Mouse (Mus musculus) thymus, postnatal 14 days (tissue): ENCODE results near the gene Galnt16.

Source experiments
- DNase-seq: peaks from one replicate; pipeline ENCODE4 v3.0.0; 2021

Galnt16 gene

DNA sequence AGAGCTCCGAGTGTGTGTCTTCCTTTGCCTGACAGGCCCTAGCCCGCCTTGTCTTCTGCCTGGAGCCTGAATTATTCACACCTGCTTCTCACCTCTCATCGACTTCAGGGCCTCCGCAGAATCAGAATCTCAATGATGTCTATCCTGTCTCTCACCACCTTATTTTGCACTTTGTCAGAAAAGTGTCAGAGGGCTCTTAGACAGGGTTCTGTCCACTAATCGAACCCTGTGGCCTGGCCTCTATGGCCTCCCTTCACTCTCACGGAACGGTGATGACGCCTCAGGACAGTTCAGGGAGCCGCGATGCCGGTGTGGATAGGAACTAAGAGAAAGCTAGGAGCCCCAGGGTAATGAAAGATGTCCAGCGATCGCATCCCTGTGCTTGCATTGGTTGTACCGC is at the start of gene Galnt16:
TSS of gene Galnt16 (plus strand) at position 301 of the 400 bp plus-strand sequence.
- no peak for DNase-seq

DNA sequence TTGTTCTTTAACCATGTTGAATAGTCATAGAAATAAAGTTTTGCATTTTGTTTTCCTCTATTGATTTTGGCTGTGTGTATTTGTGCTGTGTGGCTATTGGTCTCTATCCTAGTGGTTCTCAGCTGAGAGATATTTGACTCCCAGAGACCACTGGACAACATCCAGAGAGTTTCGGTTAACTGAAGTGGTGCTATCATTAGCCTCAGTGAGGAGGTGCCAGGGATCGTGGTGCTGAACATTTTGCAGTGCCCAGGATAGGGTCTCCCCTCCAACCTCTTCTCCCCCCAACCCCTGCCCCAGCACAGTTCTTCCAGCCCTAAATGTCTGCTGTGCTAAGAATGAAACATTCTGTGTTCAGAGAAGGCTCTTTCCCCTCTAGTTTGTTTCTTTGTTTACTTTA is 47.9 kb upstream of the Galnt16 start:
- no peak for DNase-seq

DNA sequence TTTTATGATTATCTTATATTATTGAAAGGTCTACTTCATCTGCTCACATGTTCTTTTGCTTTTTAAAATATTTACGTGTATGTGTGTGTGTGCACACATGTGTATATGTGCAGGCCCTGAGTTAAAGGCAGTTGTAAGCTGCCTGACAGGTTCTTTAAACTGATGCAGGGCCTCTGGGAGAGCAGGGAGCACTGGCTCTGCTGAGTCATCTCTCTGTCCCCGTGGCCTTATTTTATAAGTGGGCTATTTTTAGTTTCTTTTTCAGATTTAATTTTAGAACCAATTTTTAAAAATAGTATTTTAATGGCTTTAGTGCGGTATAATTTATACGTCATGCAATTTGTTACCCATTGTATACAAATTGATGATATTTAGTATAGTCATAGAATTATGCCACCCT is 46.2 kb upstream of the Galnt16 start:
- DNase-seq, result no peak

DNA sequence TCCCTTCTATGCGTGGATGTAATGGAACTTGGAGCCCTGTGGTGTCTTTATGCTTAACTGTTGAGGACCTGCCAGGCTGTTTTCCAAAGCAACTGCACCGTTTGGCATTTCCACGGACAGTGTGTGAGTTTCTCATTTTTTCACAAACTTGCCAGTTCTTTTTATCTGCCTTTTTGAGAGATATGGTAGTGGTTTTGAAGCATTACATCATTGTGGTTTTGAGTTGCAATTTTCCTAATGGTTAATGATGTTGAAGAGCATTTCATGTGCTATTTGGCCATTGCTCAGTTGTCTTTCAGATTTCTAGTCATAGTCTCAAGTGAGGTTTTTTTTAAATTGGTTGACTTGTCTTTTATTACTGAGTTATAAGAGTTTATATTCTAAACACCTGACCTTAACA is 44.3 kb upstream of the Galnt16 start:
- DNase-seq, result no peak

DNA sequence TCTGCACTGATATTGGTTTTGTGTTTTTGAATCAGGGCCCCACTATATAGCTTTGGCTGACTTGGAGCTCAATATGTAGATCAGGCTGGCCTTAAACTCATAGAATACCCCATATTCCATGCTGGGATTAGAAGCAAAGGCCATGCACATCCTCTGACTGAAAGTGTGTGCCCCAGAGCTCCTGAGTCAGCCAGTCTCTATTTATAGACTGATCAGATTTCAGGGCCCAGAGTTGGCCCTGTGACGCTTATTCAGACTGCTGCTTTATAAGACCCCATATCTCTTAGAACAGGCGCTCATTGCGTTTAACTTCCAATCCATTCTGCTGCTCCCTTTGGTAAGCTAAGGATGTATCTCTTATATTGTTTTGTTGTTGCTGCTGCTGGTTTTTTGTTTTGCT is 38.1 kb upstream of the Galnt16 start:
- no peak for DNase-seq

DNA sequence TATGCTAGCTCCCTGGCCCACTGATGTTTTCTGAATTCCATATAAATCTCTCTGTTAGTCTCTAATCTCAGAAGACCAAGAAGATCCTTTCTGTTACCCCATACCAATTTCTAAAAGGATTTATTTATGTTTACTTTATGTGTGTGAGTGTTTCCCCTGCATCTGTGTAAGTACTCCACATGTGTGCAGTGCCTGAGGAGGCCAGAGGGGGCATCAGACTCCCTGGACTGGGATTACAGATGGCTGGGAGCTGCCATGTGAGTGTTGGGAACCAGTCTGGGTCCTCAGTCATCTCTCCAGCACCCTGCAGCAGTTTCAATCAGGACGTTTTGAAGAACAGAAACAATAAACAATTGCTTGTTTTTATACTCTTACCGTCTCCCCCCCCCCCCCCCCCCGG is 34.7 kb upstream of the Galnt16 start:
- no peak for DNase-seq

DNA sequence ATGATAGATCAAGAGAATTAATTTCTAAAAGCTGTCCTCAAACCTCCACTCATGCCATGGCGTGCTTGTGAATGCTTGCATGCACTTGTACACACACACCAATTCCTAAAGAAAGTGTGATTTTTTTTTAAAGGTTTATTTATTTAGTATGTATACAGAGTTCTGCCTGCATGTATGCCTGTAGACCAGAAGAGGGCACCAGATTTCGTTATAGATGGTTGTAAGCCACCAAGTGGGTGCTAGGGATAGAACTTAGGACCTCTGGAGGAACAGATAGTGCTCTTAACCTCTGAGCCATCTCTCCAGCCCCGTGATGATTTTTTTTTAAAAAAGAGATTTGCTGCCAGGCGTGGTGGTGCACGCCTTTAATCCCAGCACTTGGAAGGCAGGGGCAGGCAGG is 24.8 kb upstream of the Galnt16 start:
- no peak for DNase-seq

DNA sequence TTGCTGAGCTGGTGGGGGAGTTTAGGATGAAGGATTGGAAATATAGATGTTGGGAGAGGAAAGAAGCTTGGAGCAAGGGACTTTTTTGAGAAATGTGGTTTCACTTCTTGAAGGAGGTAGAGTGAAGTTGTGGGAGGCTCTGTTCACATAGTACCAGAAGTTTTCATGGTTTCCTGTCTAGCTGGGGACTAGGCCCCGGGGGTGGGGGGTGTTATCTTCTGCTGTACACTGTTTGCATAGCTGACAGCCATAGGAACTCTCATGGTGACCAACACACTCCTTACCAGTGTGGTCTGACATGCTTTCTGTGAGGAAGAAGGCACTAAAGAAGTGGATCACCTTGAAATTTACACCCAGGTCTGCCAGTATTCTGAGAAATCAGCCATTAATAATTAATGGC is 22.4 kb upstream of the Galnt16 start:
- DNase-seq, result no peak

DNA sequence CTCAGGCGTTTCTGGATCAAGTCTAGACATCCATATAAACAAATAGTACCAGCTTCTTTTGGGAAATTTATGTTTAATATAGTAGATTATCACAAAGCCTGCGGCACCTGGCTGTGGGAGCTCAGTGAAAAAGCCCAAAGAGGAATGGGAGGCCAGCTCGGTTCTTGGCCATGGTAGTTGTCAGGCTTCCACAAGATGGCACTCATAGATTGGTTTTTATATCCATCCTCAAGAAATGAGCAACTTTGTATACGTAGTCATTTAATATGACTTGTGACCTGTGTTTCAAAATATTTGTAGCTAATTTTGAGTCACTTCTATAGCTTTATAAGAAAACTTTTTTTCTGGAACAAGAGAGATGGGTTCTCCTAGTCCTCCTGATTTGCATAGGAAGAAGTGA is 19.7 kb upstream of the Galnt16 start:
- DNase-seq, result no peak

DNA sequence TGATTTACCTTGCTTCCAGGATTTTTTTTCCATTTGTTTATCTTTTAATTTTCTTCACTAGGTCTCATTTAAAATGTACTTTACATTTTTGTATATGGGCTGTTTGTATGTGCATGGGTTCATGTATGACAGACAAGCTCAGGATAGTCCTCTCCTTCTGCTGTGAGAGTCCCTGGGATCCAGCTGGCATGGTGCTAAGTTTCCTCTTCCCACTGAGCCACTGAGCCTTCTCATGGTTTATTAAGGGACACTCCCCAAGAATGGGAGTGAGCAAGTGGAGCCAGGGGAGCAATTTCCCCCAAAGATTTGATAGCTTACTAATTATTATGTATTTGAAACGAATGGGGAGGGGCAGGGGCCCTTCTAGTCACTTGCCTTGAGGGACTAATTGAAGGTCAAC is 17.6 kb upstream of the Galnt16 start:
- no peak for DNase-seq

DNA sequence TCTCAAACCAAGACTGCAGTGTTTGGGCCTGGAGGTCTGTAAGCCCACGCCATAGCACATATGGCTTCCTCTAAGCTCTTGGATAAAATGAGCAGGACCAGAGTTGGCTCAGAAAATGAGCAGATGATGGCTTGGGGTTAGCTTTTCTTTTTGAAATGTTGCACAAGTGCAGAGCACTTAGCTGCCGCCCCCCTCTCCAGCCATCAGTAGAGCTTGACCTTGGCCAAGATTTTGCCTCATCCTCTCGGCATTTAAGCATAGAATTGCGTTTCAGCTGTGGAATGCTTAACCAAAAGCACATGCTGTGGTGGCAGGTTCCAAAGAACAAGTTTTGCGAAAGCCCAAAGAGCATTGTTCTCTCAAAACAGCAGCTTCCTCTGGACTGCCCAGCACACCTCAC is 13.4 kb upstream of the Galnt16 start:
- no peak for DNase-seq

DNA sequence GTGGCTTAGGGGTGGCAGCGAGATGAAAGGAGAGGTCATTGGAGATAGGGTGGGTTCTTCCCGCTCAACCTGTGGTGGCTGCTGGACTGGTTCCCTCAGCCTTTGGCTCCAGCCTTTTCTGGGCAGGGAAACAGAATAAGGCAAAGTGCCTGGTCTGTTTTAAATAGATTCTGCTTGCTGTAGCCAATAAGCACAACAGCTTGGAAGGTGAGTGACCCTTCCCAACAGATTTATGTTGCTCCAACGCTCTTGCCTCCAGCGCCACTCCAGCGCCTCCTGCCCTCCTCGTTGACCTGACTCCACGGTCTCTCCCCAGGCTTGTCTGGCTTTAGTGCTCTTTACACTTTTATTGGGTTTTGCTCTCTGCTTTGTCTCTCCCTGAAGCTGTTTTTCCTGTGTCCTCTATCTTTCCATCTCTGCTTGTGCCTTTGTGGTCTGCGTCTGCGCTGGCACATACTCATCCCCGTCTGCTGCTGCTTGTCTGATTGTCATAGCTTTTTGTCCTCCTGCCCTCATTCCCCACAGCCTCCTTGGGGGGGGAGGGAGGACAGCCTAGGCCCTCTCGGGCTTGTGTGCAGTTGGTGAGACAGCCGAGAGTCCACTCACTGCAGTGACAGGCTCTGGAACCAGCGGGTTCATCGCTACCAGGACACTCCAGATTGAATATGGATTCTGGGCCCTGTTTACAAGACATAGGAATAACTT is 10.9 kb upstream of the Galnt16 start:
- no peak for DNase-seq

DNA sequence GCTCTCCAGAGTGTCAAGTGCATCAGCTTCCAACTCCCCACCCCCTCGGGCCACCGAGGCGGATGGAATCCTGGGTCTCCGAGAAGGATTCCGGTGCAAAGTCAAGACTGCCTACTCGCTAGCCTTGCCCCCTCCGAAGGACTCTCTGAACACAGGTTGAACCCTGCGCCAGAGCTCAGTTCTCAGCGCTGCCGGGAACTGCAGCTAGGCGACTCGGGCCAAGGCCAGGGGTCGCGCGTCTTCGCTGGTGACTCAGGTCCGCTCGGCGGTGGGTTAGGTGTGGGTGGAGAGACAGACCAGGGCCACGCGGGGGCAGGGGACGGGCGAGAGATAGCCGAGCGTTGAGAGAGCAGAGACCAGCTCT is 298 bp downstream of the Galnt16 start:
- DNase-seq, result no peak

DNA sequence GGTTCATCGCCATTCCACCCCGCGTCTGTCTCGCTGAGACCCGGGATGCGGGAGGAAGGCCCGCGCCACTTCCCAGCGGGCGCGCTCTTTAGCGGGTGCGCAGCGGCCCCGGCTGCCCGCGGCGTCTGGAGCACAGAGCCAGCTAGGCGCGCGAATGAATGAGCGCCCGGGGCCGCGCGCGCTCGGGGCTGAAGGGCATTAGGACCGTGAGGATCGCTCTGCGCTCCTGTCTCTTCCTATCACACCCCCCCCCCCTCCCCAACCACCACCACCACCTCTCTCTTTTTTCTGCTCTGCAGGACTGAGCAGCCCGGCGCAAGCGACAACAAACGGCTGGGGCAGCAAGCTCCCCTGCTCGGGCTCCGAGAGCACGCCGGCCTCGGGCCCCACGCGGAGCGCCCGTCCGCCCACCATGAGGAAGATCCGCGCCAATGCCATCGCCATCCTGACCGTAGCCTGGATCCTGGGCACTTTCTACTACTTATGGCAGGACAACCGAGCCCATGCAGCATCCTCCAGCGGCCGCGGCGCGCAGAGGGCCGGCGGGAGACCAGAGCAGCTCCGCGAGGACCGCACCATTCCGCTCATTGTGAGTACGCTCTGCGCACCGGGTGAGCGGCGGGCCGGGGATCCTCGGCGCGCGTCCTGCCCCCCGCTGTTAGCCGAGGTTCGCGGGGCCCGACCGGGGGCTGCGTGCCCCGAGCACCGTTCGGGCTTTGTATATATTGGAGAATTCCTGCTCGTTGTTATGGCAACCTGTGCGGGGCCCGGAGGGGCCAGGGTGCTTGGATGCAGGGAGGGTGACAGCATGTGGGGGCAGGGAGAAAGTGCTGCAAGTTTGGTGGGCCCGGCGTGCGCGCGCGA is 912 bp downstream of the Galnt16 start:
- DNase-seq, result no peak

DNA sequence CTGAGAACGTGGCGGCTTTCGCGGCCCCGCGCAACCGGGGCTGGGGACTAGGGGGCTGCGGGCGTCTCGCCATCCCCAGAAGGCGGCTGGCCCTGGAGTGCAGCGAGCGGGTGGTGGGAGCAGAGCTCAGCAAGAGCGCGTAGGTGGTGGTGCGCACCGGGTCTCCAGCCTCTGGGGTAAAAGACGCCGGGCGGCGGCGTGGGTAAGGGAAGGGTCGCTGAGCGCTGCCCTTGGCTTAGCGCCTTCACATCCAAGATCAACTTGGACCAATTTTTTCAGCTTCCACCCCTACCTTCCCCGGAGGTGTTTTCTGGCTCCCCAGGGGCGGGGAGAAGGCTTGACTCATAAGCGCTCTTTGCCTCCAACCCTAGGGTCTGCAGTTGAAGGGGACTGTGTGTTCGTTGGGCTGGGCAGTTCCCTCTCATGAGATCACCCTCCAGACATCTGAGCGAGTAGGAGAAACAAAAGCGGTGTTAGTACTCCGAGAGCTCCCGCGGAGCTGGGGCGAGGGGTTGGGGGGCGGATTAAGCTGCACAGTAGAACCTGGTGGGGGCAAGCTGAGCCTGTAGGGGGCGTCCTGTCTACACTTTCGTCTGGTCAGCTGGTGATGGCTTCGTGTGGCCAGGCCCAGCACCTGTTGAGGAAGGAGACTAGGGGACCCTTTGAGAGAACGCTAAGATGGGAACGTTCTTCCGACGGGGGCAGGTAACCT is 1.7 kb downstream of the Galnt16 start:
- DNase-seq, result no peak

DNA sequence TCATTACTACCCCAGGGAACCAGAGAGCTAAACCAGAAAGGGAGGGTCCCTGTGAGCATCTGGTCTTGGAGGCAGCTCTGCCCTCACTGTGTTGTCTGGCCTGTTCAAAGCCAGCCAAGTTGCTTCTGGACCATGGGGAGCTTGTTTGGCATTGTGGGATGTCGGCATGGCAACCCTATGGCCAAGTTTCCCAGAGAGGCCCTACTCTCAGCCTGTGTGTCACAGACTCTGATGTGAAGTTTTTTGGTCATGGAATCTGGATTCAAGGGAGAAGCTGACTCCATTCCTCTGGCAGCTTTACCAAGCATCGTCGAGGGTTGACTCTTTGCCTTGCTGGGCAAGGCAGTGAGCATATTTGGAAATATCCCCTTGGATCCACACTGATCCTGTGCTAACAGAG is 3.9 kb downstream of the Galnt16 start:
- no peak for DNase-seq

DNA sequence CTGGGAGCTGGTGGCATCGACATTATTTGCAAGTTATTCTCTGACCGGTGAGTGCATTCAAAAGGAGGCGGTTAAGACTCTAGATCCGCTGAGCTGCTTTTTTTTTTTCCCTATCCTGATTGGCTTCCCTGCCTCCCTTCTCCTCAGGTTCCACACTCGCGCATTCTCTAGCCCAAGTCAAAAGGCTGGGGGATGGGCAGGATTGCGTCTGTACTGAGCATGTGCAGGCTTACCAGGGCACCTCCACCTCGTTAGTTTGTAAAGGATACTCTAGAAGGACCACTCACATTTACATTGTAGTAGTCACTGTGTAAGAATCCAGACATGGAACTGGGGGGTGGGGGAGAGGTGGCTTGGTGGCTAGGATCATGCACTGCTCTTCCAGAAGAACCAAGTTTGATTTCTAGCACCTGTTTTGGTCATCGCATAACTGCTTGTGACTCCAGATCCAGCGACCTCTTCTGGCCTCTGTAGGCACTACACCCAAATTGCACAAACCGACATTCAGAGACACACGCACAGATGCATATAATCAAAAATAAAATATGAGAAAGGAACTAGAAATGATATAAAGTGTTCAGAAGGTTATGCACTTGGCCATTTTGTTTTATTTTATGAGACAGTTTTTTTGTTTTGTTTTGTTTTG is 6.3 kb downstream of the Galnt16 start:
- no peak for DNase-seq

DNA sequence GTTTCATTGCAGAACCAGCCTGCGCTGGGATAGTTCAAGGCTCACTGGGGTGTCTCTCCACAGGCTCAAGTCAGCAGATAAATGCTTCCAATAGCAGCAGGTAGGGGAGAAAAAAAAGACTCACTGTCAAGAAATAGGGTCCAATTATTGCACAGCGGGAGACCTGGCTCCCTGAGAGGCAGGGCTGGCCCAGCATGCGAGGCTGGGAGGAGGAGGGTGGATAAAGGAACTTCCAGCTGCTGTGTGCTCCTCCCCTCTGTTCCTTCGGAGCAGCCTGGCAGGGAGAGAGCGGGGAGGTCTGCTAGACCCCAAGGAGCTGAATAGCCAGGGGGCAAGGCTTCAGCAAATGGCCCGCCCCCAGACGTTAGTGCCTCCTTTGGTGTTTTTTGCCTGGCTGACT is 7.4 kb downstream of the Galnt16 start:
- no peak for DNase-seq

DNA sequence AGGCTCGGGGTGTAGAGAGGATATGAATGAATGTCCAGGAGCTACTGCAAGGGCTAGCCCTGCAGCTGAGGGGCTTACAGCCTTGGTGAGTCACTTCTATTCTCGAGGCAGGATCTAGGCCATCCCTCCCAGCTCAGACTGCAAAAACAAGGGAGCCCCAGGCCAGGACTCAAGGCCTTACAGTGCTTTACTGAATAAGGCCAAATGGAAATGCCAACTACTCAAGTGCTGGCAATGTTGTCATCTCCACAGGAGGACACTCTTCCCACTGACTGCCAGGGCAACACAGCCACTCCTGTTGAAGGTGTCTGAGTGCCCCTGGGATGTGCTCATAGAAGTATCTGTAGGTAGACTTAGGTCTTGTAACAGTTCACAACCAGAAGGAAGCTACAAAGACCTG is 8.4 kb downstream of the Galnt16 start:
- DNase-seq, result no peak

DNA sequence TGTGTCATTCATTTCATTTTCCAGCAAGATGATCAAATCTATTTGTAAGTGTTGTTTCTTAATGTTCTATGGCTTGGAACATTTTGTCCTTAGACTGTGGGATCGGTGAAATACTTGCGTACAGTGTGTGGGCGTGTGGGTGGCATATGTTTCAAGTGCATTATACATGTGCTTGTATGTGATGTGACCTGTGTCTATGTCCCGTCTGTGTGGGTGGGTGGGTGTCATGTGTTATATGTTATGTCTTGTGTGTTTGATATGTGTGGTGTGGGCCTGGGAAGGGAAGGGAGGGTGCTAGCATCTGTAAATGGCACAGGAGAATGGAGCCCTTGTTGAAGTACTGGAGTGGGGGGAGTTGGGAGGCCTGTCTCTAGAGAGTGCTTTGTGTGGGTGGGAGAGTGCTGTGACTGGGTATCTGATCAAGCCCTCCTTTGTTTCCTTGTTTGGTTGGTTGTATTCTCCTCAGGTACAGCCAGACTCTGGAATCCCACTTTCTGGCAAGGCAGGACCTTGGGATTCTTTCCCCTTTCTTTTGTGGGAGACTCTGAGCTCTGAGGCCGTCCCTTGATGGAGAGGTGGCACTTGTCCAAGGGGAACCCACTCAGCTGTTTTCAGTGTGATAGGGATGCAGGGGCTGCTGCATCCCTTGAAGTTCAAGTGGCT is 9.8 kb downstream of the Galnt16 start:
- DNase-seq, result no peak

DNA sequence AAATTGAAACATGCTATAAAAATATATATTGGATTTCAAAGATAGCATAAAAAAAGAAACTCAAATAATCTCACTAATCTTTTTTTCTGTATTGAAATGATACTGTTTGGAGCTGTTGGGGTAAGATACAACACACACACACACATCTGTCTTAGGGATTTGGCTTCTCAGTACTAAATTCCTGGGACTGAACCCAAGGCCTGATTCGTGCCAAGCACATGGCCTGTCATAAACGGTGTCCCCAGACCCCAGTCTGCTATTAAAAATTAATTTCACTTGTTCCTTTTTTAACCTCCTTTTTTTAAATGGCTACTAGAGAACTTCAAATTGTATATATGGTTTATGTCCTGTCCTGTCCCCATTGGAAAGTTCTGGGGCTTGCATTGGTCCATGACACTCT is 12.0 kb downstream of the Galnt16 start:
- DNase-seq, result no peak

DNA sequence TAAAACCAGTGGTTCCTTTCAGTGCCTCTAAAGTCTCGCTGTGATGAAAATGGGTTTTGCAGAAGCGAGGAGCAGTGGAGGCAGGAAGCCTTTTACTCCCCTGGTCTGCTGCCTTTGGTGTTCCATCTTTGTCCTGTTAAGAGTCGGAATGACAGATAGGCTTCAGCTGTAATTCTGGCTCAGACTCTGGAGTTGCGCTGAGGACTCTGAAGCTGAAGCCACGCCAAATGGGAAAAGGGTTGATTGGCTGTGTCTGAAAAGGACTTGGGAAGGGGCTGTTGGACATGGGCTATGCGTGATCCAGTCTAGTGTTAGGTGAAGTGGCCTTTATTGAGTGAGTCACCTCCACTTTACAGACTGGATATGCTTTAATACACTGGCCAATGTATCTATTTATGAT is 12.6 kb downstream of the Galnt16 start:
- DNase-seq, result no peak

DNA sequence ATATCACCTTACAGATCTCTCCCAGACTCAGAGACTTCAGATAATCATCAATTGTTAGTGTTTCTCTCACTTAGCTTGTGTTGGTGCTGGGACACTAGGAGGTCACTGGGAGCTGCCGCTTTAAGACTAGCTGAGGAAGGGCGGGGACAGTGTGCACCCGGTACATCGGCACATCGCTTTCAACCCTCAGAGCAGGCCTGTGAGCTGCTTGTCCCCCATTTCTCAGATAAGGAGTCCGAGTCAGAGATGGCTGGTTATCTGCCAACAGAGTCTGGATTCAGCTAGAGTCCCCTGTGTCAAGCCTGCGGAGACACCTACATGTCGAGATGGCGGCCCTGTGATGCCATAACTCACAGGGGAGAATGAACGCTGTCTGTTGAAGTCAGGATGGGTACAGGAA is 13.5 kb downstream of the Galnt16 start:
- DNase-seq, result no peak
